Mouse (Mus musculus) embryonic facial prominence, embryonic 15.5 days (tissue): ENCODE measurements around the gene Arhgap24. TPM values are rescaled to one million over a fixed set of nuclear protein-coding genes. Genes with fewer than 3 reads are reported as not detected.
A peak's percentile ranks its signal among the peaks of the same experiment; 100 is the strongest.

Experiments
- ATAC-seq: fragments of 200-750 bp; cut with Nextera tagmentation; 2 replicates; pipeline ENCODE4 v1.8.0; 2017; ENCODE audit warnings: low read depth, moderate TSS enrichment; ENCODE audit not compliant: insufficient number of reproducible peaks, low FRiP score, low TSS enrichment
- H3K27ac ChIP-seq: fragments of 300-500 bp; sonication (generic); replicated peaks from 2 replicates; pipeline ENCODE4 v1.5.1; 2015; ENCODE audit warnings: mild to moderate bottlenecking, inconsistent platforms
- H3K27me3 ChIP-seq: fragments of 300-500 bp; sonication (generic); 2 replicates; pipeline ENCODE4 v1.6.1; 2015; ENCODE audit warnings: inconsistent platforms
- H3K36me3 ChIP-seq: fragments of 300-500 bp; sonication (generic); 2 replicates; pipeline ENCODE4 v1.6.1; 2015; ENCODE audit warnings: mild to moderate bottlenecking, inconsistent platforms
- H3K4me1 ChIP-seq: fragments of 300-500 bp; sonication (generic); 2 replicates; pipeline ENCODE4 v1.6.1; 2015; ENCODE audit warnings: inconsistent platforms
- H3K4me2 ChIP-seq: fragments of 300-500 bp; sonication (generic); replicated peaks from 2 replicates; pipeline ENCODE4 v1.6.1; 2015; ENCODE audit warnings: mild to moderate bottlenecking, inconsistent platforms
- H3K4me3 ChIP-seq: fragments of 300-500 bp; sonication (generic); replicated peaks from 2 replicates; pipeline ENCODE4 v1.5.1; 2015; ENCODE audit warnings: mild to moderate bottlenecking, inconsistent platforms
- H3K9ac ChIP-seq: fragments of 300-500 bp; sonication (generic); 2 replicates; pipeline ENCODE4 v1.6.1; 2015; ENCODE audit warnings: inconsistent platforms
- H3K9me3 ChIP-seq: fragments of 300-500 bp; sonication (generic); replicated peaks from 2 replicates; pipeline ENCODE4 v1.6.1; 2016; ENCODE audit warnings: inconsistent platforms
- WGBS: fragments of 180-500 bp; shearing (Covaris S2); methylation state at CpG from one replicate; pipeline ENCODE4 v1.1.7; 2015; 5-methylcytosine and 5-hydroxymethylcytosine counted together
- polyA plus RNA-seq: library from polyadenylated mRNA; unstranded; fragments of >200 nt; fragmentation: Nextera tagmentation; extraction: Ambion mirVana; gene quantifications from 2 replicates; pipeline ENCODE4 v1.2.1, GENCODE M21; 2015

Arhgap24 gene
- polyA plus RNA-seq = 34.0 and 34.9 TPM in 2 replicates

GRCm38 (mm10) chr5:102481215-102482211, at the start of gene Arhgap24:
TSS of gene Arhgap24 (plus strand) at chr5:102481391.
- Histone ChIP-seq H3K27ac (peak within 1 kb of the TSS; percentile 98), H3K27me3 (no peaks in the 10 kb centered on the region), H3K4me1 (peaks cover 24% of the 10 kb centered on the region), H3K9me3 (no peaks in the 10 kb centered on the region), H3K9ac (peak within 1 kb of the TSS; percentile 71), H3K4me3 (peak within 1 kb of the TSS; percentile 64), H3K36me3 (no peaks in the 10 kb centered on the region), H3K4me2 (peak within 1 kb of the TSS; percentile 90)
- peak; percentile 91 for ATAC-seq
- under 1% methylated on average over 44 of the region's 44 CpGs for WGBS

- Histone ChIP-seq H3K4me2 (no peak overlapping the region), H3K9ac (no peak overlapping the region), H3K27ac (no peak overlapping the region), H3K27me3 (no peaks in the 10 kb centered on the region), H3K36me3 (no peaks in the 10 kb centered on the region), H3K9me3 (no peaks in the 10 kb centered on the region), H3K4me1 (0 out of 2 replicates have a peak, but pooled peaks cover 9% of the 10 kb centered on the region), H3K4me3 (no peak overlapping the region)
- WGBS = 40% methylated on average over 4 of the region's 4 CpGs
- no peak for ATAC-seq
Measured at GRCm38 (mm10) chr5:102434182-102434581, 47.0 kb upstream of the Arhgap24 start.

- WGBS = 57% methylated on average over 8 of the region's 8 CpGs
- Histone ChIP-seq H3K9ac (no peak overlapping the region), H3K27ac (no peak overlapping the region)
Measured at GRCm38 (mm10) chr5:102436581-102436980, 44.6 kb upstream of the Arhgap24 start.

GRCm38 (mm10) chr5:102439119-102439877, 41.9 kb upstream of the Arhgap24 start:
- H3K9ac ChIP-seq = no peak overlapping the region
- H3K27me3 ChIP-seq = no peaks in the 10 kb centered on the region
- peak overlapping the region; percentile 61 for H3K27ac ChIP-seq
- WGBS = 36% methylated on average over 9 of the region's 9 CpGs
- no peaks in the 10 kb centered on the region for H3K36me3 ChIP-seq
- peak; percentile 65; the same call in 1 of the 2 replicates for ATAC-seq
- no peak overlapping the region for H3K4me2 ChIP-seq
- H3K4me3 ChIP-seq = no peak overlapping the region
- H3K9me3 ChIP-seq = no peaks in the 10 kb centered on the region
- H3K4me1 ChIP-seq = 0 out of 2 replicates have a peak, but pooled peaks cover 10% of the 10 kb centered on the region

More at GRCm38 (mm10) chr5:102436581-102436980, 44.6 kb upstream of the Arhgap24 start:
- H3K27me3 ChIP-seq = no peaks in the 10 kb centered on the region
- no peaks in the 10 kb centered on the region for H3K36me3 ChIP-seq
- H3K4me3 ChIP-seq = no peak overlapping the region
- H3K4me2 ChIP-seq = no peak overlapping the region
- no peak for ATAC-seq
- H3K4me1 ChIP-seq = 0 out of 2 replicates have a peak, but pooled peaks cover 17% of the 10 kb centered on the region
- no peaks in the 10 kb centered on the region for H3K9me3 ChIP-seq

GRCm38 (mm10) chr5:102447436-102447835, 33.8 kb upstream of the Arhgap24 start:
- H3K27me3 ChIP-seq = no peaks in the 10 kb centered on the region
- no peak overlapping the region for H3K4me3 ChIP-seq
- 89% methylated on average over 9 of the region's 9 CpGs for WGBS
- H3K27ac ChIP-seq = no peak overlapping the region
- no peaks in the 10 kb centered on the region for H3K4me1 ChIP-seq
- no peaks in the 10 kb centered on the region for H3K36me3 ChIP-seq
- no peaks in the 10 kb centered on the region for H3K9me3 ChIP-seq
- ATAC-seq = no peak
- no peak overlapping the region for H3K4me2 ChIP-seq
- H3K9ac ChIP-seq = no peak overlapping the region

GRCm38 (mm10) chr5:102450897-102451296, 30.3 kb upstream of the Arhgap24 start:
- ATAC-seq = no peak
- Histone ChIP-seq H3K9ac (no peak overlapping the region), H3K4me3 (no peak overlapping the region), H3K27ac (no peak overlapping the region), H3K9me3 (no peaks in the 10 kb centered on the region), H3K36me3 (no peaks in the 10 kb centered on the region), H3K4me2 (no peak overlapping the region), H3K27me3 (no peaks in the 10 kb centered on the region), H3K4me1 (no peaks in the 10 kb centered on the region)
- WGBS = 89% methylated on average over 2 of the region's 2 CpGs

- 78% methylated on average over 7 of the region's 7 CpGs for WGBS
- Histone ChIP-seq H3K4me2 (no peak overlapping the region), H3K27me3 (no peaks in the 10 kb centered on the region), H3K4me1 (no peaks in the 10 kb centered on the region), H3K9me3 (no peaks in the 10 kb centered on the region), H3K36me3 (no peaks in the 10 kb centered on the region), H3K4me3 (no peak overlapping the region), H3K27ac (no peak overlapping the region), H3K9ac (no peak overlapping the region)
- ATAC-seq = no peak
Measured at GRCm38 (mm10) chr5:102452079-102452797, 29.0 kb upstream of the Arhgap24 start.

- no peak overlapping the region for H3K9ac ChIP-seq
- no peaks in the 10 kb centered on the region for H3K27me3 ChIP-seq
- no peak overlapping the region for H3K4me2 ChIP-seq
- H3K36me3 ChIP-seq = no peaks in the 10 kb centered on the region
- H3K9me3 ChIP-seq = no peaks in the 10 kb centered on the region
- WGBS = 94% methylated on average over 2 of the region's 2 CpGs
- H3K27ac ChIP-seq = no peak overlapping the region
- no peak for ATAC-seq
- H3K4me1 ChIP-seq = peaks cover 7% of the 10 kb centered on the region; the same call in 1 of the 2 replicates
- no peak overlapping the region for H3K4me3 ChIP-seq
Measured at GRCm38 (mm10) chr5:102453324-102453723, 27.9 kb upstream of the Arhgap24 start.

- Histone ChIP-seq H3K27ac (no peak overlapping the region), H3K27me3 (no peaks in the 10 kb centered on the region), H3K9ac (no peak overlapping the region), H3K36me3 (no peaks in the 10 kb centered on the region), H3K4me2 (no peak overlapping the region), H3K9me3 (no peaks in the 10 kb centered on the region), H3K4me3 (no peak overlapping the region), H3K4me1 (peaks cover 7% of the 10 kb centered on the region; the same call in 1 of the 2 replicates)
- no peak for ATAC-seq
- WGBS = 14% methylated on average over 2 of the region's 2 CpGs
Measured at GRCm38 (mm10) chr5:102455247-102455646, 25.9 kb upstream of the Arhgap24 start.

GRCm38 (mm10) chr5:102460452-102461197, 20.6 kb upstream of the Arhgap24 start:
- Histone ChIP-seq H3K9me3 (no peaks in the 10 kb centered on the region), H3K27ac (no peak overlapping the region), H3K36me3 (no peaks in the 10 kb centered on the region), H3K9ac (no peak overlapping the region), H3K4me3 (no peak overlapping the region), H3K4me1 (peaks cover 7% of the 10 kb centered on the region; the same call in 1 of the 2 replicates), H3K4me2 (no peak overlapping the region), H3K27me3 (no peaks in the 10 kb centered on the region)
- no peak for ATAC-seq
- WGBS = 73% methylated on average over 12 of the region's 12 CpGs
